ENCODE assay signal across 8 mouse cellular contexts in genomic region chr8:117322021-117322420, GRCm38 (mm10).
A peak's percentile ranks its signal among the peaks of the same experiment; 100 is the strongest.
DNase-seq lines count a peak whose midpoint lies in the region; ATAC-seq lines count a peak whose summit lies in the region.

No protein-coding gene starts in this region.

- WGBS in hindbrain, embryonic 15.5 days: 14% methylated on average over 6 of the region's 6 CpGs

- no peak overlapping the region; the same call in 1 of the 2 replicates for H3K9ac ChIP-seq in hindbrain, embryonic 15.5 days

- peak overlapping the region; percentile 78 for H3K27ac ChIP-seq in hindbrain, embryonic 15.5 days (replicated peaks)

- no peaks in the 10 kb centered on the region for H3K9me3 ChIP-seq in hindbrain, embryonic 15.5 days

- H3K4me1 ChIP-seq in hindbrain, embryonic 15.5 days (replicated peaks): peaks cover 66% of the 10 kb centered on the region

- DNase-seq in spleen, adult 12 weeks (ENCODE audit: low spot score): peak; percentile 39
- DNase-seq in spleen, postnatal 4 days (ENCODE audit: low spot score in 2 of 2): no peak
- DNase-seq in right cerebral cortex, postnatal 36 days (ENCODE audit: low spot score in 2 of 2): peak; percentile 64 to 72
- no peak for DNase-seq in cerebellum, adult 9-11 months
- no peak for DNase-seq in gastrocnemius, adult 8-10 months (ENCODE audit: low spot score in 2 of 2)
- DNase-seq in adrenal gland, postnatal 14 days: no peak

- no peak overlapping the region for H3K4me3 ChIP-seq in hindbrain, embryonic 15.5 days

- peak overlapping the region; percentile 34 for H3K4me2 ChIP-seq in hindbrain, embryonic 15.5 days

- H3K36me3 ChIP-seq in hindbrain, embryonic 15.5 days: no peaks in the 10 kb centered on the region

- ATAC-seq in hindbrain, embryonic 15.5 days (ENCODE audit: low FRiP score, low read depth): peak; percentile 83
- peak; percentile 81 for ATAC-seq in megakaryocyte, adult 5-6 weeks (ENCODE audit: poor library complexity, severe bottlenecking)

- no peaks in the 10 kb centered on the region for H3K27me3 ChIP-seq in hindbrain, embryonic 15.5 days

Comparison
In these comparisons a context has a peak if more than half of its experiments do, and no peak if none do; other contexts are left out.
1. DNase-seq: peak in spleen, adult 12 weeks (single experiment) and right cerebral cortex, postnatal 36 days (2 of 2); none in spleen, postnatal 4 days (0 of 2), cerebellum, adult 9-11 months (single experiment), gastrocnemius, adult 8-10 months (0 of 2) and adrenal gland, postnatal 14 days (single experiment).